Mouse (Mus musculus) liver, postnatal 0 days (tissue): ENCODE measurements around the gene Plcb3. TPM values are rescaled to one million over a fixed set of nuclear protein-coding genes. Genes with fewer than 3 reads are reported as not detected.

Source experiments
- ATAC-seq: fragments of 200-750 bp; cut with Nextera tagmentation; 2 replicates; pipeline ENCODE4 v1.8.0; 2017; ENCODE audit warnings: mild to moderate bottlenecking, moderate library complexity
- DNase-seq: peaks from one replicate; pipeline ENCODE4 v3.0.0-alpha.2; 2016
- H3K27ac ChIP-seq: fragments of 300-500 bp; sonication (generic); 2 replicates; pipeline ENCODE4 v1.5.1; 2014; ENCODE audit warnings: antibody characterized with exemption, moderate library complexity, mild to moderate bottlenecking, low read depth
- H3K27me3 ChIP-seq: fragments of 300-500 bp; sonication (generic); 2 replicates; pipeline ENCODE4 v1.6.1; 2014; ENCODE audit warnings: low read length, control low read depth, mixed read lengths; ENCODE audit not compliant: insufficient read depth
- H3K36me3 ChIP-seq: fragments of 300-500 bp; sonication (generic); replicated peaks from 2 replicates; pipeline ENCODE4 v1.6.1; 2014; ENCODE audit warnings: mild to moderate bottlenecking, control low read depth, low read length, moderate library complexity, mixed read lengths; ENCODE audit not compliant: insufficient read depth
- H3K4me1 ChIP-seq: fragments of 300-500 bp; sonication (generic); 2 replicates; pipeline ENCODE4 v1.6.1; 2014; ENCODE audit warnings: antibody characterized with exemption, mild to moderate bottlenecking, control low read depth; ENCODE audit not compliant: insufficient read depth
- H3K4me2 ChIP-seq: fragments of 300-500 bp; sonication (generic); 2 replicates; pipeline ENCODE4 v1.6.1; 2014; ENCODE audit warnings: low read depth, mild to moderate bottlenecking, low read length, moderate library complexity, mixed read lengths
- H3K4me3 ChIP-seq: fragments of 300-500 bp; sonication (generic); 2 replicates; pipeline ENCODE4 v1.5.1; 2014; ENCODE audit warnings: low read depth, low read length
- H3K9ac ChIP-seq: fragments of 300-500 bp; sonication (generic); replicated peaks from 2 replicates; pipeline ENCODE4 v1.6.1; 2014; ENCODE audit warnings: mild to moderate bottlenecking, moderate library complexity
- H3K9me3 ChIP-seq: fragments of 300-500 bp; sonication (generic); 2 replicates; pipeline ENCODE4 v1.6.1; 2016; ENCODE audit warnings: mild to moderate bottlenecking, control low read depth, low read length, mixed read lengths
- CTCF ChIP-seq: sonication (generic); IDR thresholded peaks from 2 replicates; pipeline ENCODE4 v1.5.1; 2016; ENCODE audit warnings: antibody characterized with exemption, low read depth
- EP300 ChIP-seq: IDR thresholded peaks from 2 replicates; pipeline ENCODE4 v1.6.1; 2016; ENCODE audit warnings: antibody characterized with exemption, low read depth, mild to moderate bottlenecking
- WGBS: fragments of 180-500 bp; shearing (Covaris S2); extraction: QIAGEN DNeasy Blood & Tissue Kit; methylation state at CpG from one replicate; pipeline ENCODE4 v1.1.7; 2014; ENCODE audit not compliant: insufficient replicate concordance; 5-methylcytosine and 5-hydroxymethylcytosine counted together
- polyA plus RNA-seq: library from polyadenylated mRNA; unstranded; fragments of >200 nt; fragmentation: Nextera tagmentation; extraction: Ambion mirVana; gene quantifications from 2 replicates; pipeline ENCODE4 v1.2.1, GENCODE M21; 2015

The Plcb3 gene
- polyA plus RNA-seq, 1 experiment from 2014 or later: 3.5 TPM

DNA sequence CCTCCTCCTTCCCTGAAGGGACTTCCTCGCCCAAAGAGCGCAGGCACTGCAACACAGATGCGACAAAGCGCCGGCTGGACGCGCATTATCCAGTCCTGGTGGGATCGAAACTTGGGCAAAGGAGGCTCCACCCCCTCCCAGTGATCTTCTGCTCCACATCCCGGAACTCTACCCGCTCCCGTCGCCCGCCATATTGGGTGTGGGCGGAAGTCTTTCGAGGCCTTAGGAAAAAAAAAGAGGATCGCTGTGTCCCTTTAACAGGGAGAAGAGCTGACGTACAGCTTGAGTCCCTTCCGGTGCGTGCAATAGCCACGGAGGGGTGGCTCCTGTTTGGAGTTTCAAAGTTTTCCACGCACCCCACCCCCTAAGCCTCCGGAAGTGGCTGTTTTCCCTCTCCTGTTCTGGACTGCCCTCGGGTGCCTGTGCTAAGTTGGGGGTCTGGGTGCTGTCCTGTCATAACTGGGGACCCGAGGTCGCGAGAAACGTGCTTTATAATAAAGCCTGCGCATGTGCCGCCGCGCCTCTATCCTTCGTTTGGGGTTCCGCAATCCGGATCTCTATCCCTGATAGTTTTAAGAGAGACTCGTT is 24.8 kb downstream of the Plcb3 start:
- WGBS: 0% methylated on average over 35 of the region's 35 CpGs
- DNase-seq: peak; percentile 89
- H3K27ac ChIP-seq: peak overlapping the region; percentile 89
- peak overlapping the region; percentile 64 for H3K9ac ChIP-seq
- peak overlapping the region; percentile 60 for H3K4me3 ChIP-seq
- TF ChIP-seq CTCF (no peak), EP300 (peak; percentile 62)
- peak; percentile 85 for ATAC-seq
- no peaks in the 10 kb centered on the region for H3K9me3 ChIP-seq
- H3K4me2 ChIP-seq: peak overlapping the region; percentile 100
- H3K36me3 ChIP-seq: peaks cover 11% of the 10 kb centered on the region
- no peaks in the 10 kb centered on the region for H3K27me3 ChIP-seq
- H3K4me1 ChIP-seq: peaks cover 24% of the 10 kb centered on the region

- peak overlapping the region; percentile 100 for H3K4me2 ChIP-seq
- DNase-seq: peak; percentile 47
- H3K9me3 ChIP-seq: no peaks in the 10 kb centered on the region
- peak overlapping the region; percentile 89 for H3K27ac ChIP-seq
- H3K4me3 ChIP-seq: peak overlapping the region; percentile 60
- WGBS: under 1% methylated on average over 28 of the region's 28 CpGs
- ATAC-seq: peak; percentile 11; the same call in 1 of the 2 replicates
- H3K4me1 ChIP-seq: peaks cover 24% of the 10 kb centered on the region
- no peaks in the 10 kb centered on the region for H3K27me3 ChIP-seq
- H3K9ac ChIP-seq: peak overlapping the region; percentile 64
- peaks cover 11% of the 10 kb centered on the region for H3K36me3 ChIP-seq
- TF ChIP-seq CTCF (no peak), EP300 (no peak)
These were observed 25.6 kb downstream of the Plcb3 start for GRCm38 (mm10) chr19:6950613-6951153.

GRCm38 (mm10) chr19:6949951-6950350 is 26.3 kb downstream of the Plcb3 start:
- 60% methylated on average over 5 of the region's 5 CpGs for WGBS
- H3K4me3 ChIP-seq: peak overlapping the region; percentile 60; the same call in 1 of the 2 replicates
- DNase-seq (no peak), ATAC-seq (no peak)
- 0 out of 2 replicates have a peak overlapping the region, but pooled peaks have one; percentile 89 for H3K27ac ChIP-seq
- H3K9ac ChIP-seq: no peak overlapping the region; the same call in 1 of the 2 replicates
- H3K4me1 ChIP-seq: peaks cover 24% of the 10 kb centered on the region
- H3K36me3 ChIP-seq: peaks cover 8% of the 10 kb centered on the region
- peak overlapping the region; percentile 100 for H3K4me2 ChIP-seq
- H3K9me3 ChIP-seq: no peaks in the 10 kb centered on the region
- H3K27me3 ChIP-seq: no peaks in the 10 kb centered on the region
- TF ChIP-seq EP300 (no peak), CTCF (no peak)

- peaks cover 4% of the 10 kb centered on the region for H3K36me3 ChIP-seq
- H3K9me3 ChIP-seq: no peaks in the 10 kb centered on the region
- 90% methylated on average over 5 of the region's 5 CpGs for WGBS
- H3K27ac ChIP-seq: no peak overlapping the region
- H3K4me3 ChIP-seq: no peak overlapping the region
- H3K27me3 ChIP-seq: no peaks in the 10 kb centered on the region
- peaks cover 24% of the 10 kb centered on the region for H3K4me1 ChIP-seq
- no peak for DNase-seq
- H3K9ac ChIP-seq: no peak overlapping the region
- TF ChIP-seq CTCF (no peak), EP300 (no peak)
- H3K4me2 ChIP-seq: no peak overlapping the region
- ATAC-seq: no peak
These were observed 26.7 kb downstream of the Plcb3 start for GRCm38 (mm10) chr19:6949532-6949931.

- no peak overlapping the region for H3K27ac ChIP-seq
- WGBS: 72% methylated on average over 4 of the region's 4 CpGs
- H3K9ac ChIP-seq: no peak overlapping the region
- no peak overlapping the region for H3K4me2 ChIP-seq
- TF ChIP-seq EP300: no peak
- TF ChIP-seq CTCF: no peak
- no peaks in the 10 kb centered on the region for H3K27me3 ChIP-seq
- DNase-seq: no peak
- no peak overlapping the region for H3K4me3 ChIP-seq
- ATAC-seq: no peak
- H3K4me1 ChIP-seq: peaks cover 22% of the 10 kb centered on the region
- no peaks in the 10 kb centered on the region; the same call in 1 of the 2 replicates for H3K36me3 ChIP-seq
- H3K9me3 ChIP-seq: no peaks in the 10 kb centered on the region
These were observed 28.1 kb downstream of the Plcb3 start for GRCm38 (mm10) chr19:6948186-6948585.

DNA sequence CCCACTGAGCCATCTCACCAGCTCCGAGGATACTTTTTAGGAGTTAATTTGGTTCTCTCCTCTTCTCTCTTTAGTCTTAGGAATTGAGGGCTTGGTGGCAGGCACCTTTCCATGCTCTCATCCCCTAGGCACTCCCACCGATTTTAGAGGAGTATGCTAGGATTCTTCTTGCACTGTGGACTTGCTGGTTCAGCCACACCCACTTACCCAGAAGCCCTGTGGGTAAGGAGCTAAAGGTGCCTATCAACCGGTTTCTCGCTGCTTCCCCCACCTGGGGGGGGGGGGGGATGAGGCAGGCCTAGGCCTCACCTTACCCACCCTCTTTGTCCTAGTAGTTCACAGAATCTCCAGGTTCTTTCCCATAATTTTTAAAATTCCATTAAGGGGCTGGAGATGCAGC is 28.5 kb downstream of the Plcb3 start:
- H3K4me3 ChIP-seq: no peak overlapping the region
- H3K9me3 ChIP-seq: no peaks in the 10 kb centered on the region
- H3K4me1 ChIP-seq: peaks cover 22% of the 10 kb centered on the region
- no peak for DNase-seq
- WGBS: 64% methylated on average over 4 of the region's 4 CpGs
- H3K4me2 ChIP-seq: no peak overlapping the region
- no peak overlapping the region for H3K9ac ChIP-seq
- ATAC-seq: no peak
- H3K27me3 ChIP-seq: no peaks in the 10 kb centered on the region
- TF ChIP-seq EP300: no peak
- no peak for TF ChIP-seq CTCF
- no peak overlapping the region for H3K27ac ChIP-seq
- no peaks in the 10 kb centered on the region; the same call in 1 of the 2 replicates for H3K36me3 ChIP-seq
